Mouse (Mus musculus): ENCODE data around the gene Slc34a1. TPM values are rescaled to one million over a fixed set of nuclear protein-coding genes. Genes with fewer than 3 reads are reported as not detected.

Gene Slc34a1
- polyA plus RNA-seq, 1 experiment from 2014 or later: not detected

DNA sequence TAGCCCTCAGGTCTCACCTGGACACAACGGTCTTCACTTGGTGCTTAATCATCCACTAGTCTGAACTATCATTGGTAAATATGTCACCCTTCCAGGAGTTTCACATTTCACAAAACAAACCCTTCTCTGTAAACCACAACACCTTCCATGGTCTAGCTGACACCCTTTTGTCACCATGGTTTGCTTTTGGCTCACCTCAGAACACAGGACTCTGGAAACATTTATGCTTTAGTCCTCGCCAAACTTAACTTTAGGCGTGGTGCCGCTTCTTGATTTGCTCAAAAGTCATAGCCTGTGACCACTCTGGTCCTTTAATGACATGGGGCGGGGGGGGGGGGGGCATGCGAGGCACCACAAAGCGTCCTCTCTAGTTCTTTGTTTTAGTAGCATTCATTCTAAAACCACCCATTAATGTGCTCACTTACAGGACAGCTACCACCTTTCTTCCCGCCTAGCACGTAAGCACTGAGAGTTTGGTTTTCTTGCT lies 45.9 kb downstream of the Slc34a1 start:
- Histone ChIP-seq H3K27ac (replicated peaks; ENCODE audit: low read depth, low read length) (no peak overlapping the region), H3K4me2 (ENCODE audit: low read depth, severe bottlenecking) (peak overlapping the region; percentile 61), H3K9ac (ENCODE audit: low read length) (no peak overlapping the region), H3K9me3 (ENCODE audit: control insufficient read depth, low read length) (no peaks in the 10 kb centered on the region), H3K27me3 (ENCODE audit: control insufficient read depth, insufficient read depth, low read length) (no peaks in the 10 kb centered on the region), H3K4me1 (ENCODE audit: control insufficient read depth, insufficient read depth, low read length) (peaks cover 12% of the 10 kb centered on the region), H3K4me3 (ENCODE audit: low read depth, low read length) (peak overlapping the region; percentile 63), H3K36me3 (ENCODE audit: control insufficient read depth, insufficient read depth, low read length) (no peaks in the 10 kb centered on the region)
- ATAC-seq (ENCODE audit: insufficient number of reproducible peaks, low FRiP score, low TSS enrichment, low read depth) (no peak), DNase-seq (ENCODE audit: low spot score) (no peak)
- 52% methylated on average over 9 of the region's 9 CpGs for WGBS

DNA sequence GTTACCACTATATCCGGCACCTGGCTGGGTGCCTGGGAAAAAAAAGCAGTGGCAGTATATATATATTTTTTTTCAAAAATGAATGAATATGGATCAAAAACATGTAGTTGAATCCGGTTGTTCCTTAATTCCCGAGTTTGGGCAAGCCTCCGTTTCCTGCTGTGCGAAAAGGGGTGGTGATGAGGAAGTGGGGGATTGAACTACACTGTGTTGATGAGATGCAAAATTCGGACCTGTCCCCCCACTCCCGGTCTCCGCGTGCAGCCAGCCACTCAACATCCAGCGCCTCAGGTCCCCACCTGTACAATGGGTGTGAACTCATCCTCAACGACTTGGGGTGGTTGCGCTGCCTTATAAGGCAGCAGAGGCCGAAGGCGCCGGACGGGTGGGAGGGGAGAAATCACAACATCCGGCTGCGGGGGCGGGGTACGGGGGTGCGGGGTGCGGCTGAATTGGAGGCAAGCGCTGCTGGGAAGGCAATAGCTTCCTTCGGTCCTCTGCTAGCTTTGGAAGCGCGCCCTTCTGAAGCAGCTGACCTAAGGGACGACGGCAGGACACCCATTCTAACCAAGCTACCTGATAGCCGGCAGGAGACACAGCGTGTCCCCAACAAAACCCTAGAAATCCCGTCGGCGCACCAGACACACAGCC lies 46.4 kb downstream of the Slc34a1 start:
- Histone ChIP-seq H3K36me3 (ENCODE audit: control insufficient read depth, insufficient read depth, low read length) (0 out of 2 replicates have a peak, but pooled peaks cover 2% of the 10 kb centered on the region), H3K9ac (ENCODE audit: low read length) (peak overlapping the region; percentile 54), H3K4me2 (ENCODE audit: low read depth, severe bottlenecking) (peak overlapping the region; percentile 61), H3K4me3 (ENCODE audit: low read depth, low read length) (peak overlapping the region; percentile 63), H3K27ac (replicated peaks; ENCODE audit: low read depth, low read length) (peak overlapping the region; percentile 81), H3K27me3 (ENCODE audit: control insufficient read depth, insufficient read depth, low read length) (no peaks in the 10 kb centered on the region), H3K4me1 (ENCODE audit: control insufficient read depth, insufficient read depth, low read length) (peaks cover 12% of the 10 kb centered on the region), H3K9me3 (ENCODE audit: control insufficient read depth, low read length) (no peaks in the 10 kb centered on the region)
- ATAC-seq (ENCODE audit: insufficient number of reproducible peaks, low FRiP score, low TSS enrichment, low read depth): peak; percentile 53
- peak; percentile 84 for DNase-seq (ENCODE audit: low spot score)
- under 1% methylated on average over 33 of the region's 33 CpGs for WGBS

DNA sequence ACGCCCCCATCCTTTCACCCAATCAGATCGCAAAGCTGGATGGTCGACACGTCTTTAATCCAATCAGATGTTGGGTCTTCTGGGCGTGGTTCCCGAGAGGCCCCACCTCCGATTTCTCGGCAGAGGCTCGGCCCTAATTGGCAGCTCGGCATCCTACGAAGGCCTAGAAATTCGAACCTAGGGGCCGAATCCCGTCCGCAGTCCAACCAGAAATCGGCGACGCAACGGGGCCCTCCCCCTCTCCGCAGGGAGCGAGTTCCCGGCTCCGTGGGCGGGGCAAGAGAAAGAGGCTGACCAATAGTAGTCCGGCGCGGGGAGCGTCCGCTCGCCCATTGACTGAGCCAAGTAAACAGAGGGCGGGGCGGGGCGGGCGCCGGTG lies 46.9 kb downstream of the Slc34a1 start, which contains the start of gene Grk6:
Gene Grk6, plus strand, starts transcription at position 136 of the 379 bp plus-strand sequence.
- H3K9ac ChIP-seq (ENCODE audit: low read length): peak within 1 kb of the TSS; percentile 92
- no peaks in the 10 kb centered on the region for H3K27me3 ChIP-seq (ENCODE audit: control insufficient read depth, insufficient read depth, low read length)
- peak within 1 kb of the TSS; percentile 63 for H3K4me3 ChIP-seq (ENCODE audit: low read depth, low read length)
- WGBS: under 1% methylated on average over 23 of the region's 35 CpGs
- H3K9me3 ChIP-seq (ENCODE audit: control insufficient read depth, low read length): no peaks in the 10 kb centered on the region
- peak within 1 kb of the TSS; percentile 87 for H3K27ac ChIP-seq (replicated peaks; ENCODE audit: low read depth, low read length)
- DNase-seq (ENCODE audit: low spot score) (peak; percentile 98), ATAC-seq (ENCODE audit: insufficient number of reproducible peaks, low FRiP score, low TSS enrichment, low read depth) (peak; percentile 96)
- peak within 1 kb of the TSS; percentile 66 for H3K4me2 ChIP-seq (ENCODE audit: low read depth, severe bottlenecking)
- peaks cover 12% of the 10 kb centered on the region for H3K4me1 ChIP-seq (ENCODE audit: control insufficient read depth, insufficient read depth, low read length)
- 0 out of 2 replicates have a peak, but pooled peaks cover 4% of the 10 kb centered on the region for H3K36me3 ChIP-seq (ENCODE audit: control insufficient read depth, insufficient read depth, low read length)

DNA sequence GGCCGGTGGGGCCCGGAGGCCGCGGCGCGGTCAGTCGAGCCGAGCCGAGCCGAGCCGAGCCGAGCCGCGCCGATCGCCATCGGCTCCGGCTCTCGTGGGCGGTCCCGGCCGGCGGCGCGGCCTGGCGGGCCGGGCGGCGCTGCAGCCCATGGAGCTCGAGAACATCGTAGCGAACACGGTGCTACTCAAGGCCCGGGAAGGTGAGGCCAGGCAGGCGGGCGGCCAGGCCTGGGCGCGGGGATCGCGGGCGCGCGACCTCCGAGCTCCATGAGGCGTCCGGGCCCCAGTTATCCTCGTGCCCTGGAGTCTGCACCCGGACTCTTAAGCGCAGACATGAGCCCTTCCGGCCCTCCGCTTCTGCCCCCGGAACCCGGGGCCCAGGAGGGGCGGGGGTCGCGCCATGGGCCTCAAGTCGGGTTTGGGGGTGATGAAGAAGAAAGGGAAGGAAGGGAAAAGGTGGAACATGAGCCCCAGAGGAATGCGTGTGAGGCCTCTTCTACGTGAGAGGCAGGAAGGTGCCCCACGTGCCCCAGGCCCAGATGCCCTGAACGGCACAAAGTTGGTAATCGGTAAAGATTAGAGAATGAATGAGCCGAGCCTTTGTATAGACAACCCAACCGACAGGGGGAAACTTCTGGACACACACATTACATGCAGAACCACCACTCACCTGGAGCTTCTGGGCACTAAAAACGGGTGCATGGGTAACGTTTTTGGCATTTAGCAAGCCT lies 47.5 kb downstream of the Slc34a1 start:
- peaks cover 9% of the 10 kb centered on the region; the same call in 1 of the 2 replicates for H3K36me3 ChIP-seq (ENCODE audit: control insufficient read depth, insufficient read depth, low read length)
- DNase-seq (ENCODE audit: low spot score) (peak; percentile 70), ATAC-seq (ENCODE audit: insufficient number of reproducible peaks, low FRiP score, low TSS enrichment, low read depth) (no peak; the same call in 1 of the 2 replicates)
- under 1% methylated on average over 59 of the region's 66 CpGs for WGBS
- peak overlapping the region; percentile 92 for H3K9ac ChIP-seq (ENCODE audit: low read length)
- peak overlapping the region; percentile 66 for H3K4me2 ChIP-seq (ENCODE audit: low read depth, severe bottlenecking)
- peak overlapping the region; percentile 87 for H3K27ac ChIP-seq (replicated peaks; ENCODE audit: low read depth, low read length)
- H3K27me3 ChIP-seq (ENCODE audit: control insufficient read depth, insufficient read depth, low read length): no peaks in the 10 kb centered on the region
- no peaks in the 10 kb centered on the region for H3K9me3 ChIP-seq (ENCODE audit: control insufficient read depth, low read length)
- peak overlapping the region; percentile 63 for H3K4me3 ChIP-seq (ENCODE audit: low read depth, low read length)
- H3K4me1 ChIP-seq (ENCODE audit: control insufficient read depth, insufficient read depth, low read length): peaks cover 12% of the 10 kb centered on the region

DNA sequence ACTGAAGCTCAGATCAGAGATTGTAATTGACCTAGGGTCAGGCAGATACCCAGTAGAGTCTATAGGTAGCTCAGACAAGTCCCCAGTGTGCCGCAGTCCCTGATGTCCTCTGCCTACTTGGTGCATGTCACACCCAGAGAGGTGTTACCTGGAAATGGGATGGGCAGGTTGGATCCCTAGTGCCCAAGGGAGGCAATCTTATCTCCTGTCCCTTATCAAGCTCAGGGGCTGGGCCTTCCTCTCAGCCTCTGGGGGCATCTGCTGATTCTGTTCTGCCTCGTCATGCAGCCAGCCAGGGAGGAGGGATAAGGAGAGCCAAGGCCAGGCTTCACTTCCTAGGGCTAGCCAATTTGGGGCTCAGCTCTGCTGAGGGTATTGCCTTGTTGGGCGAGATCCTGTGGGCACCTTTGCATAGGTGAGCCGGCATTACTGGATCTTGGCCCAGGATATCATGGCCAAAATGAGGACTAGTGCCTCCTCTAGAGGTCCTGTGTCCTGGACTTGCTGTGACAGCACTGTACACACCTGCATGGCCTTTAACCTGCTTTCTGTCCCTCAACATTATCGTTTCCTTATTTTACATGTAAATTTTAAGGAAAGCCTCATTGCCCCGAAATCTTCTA lies 48.6 kb downstream of the Slc34a1 start:
- 88% methylated on average over 6 of the region's 6 CpGs for WGBS
- ATAC-seq (ENCODE audit: insufficient number of reproducible peaks, low FRiP score, low TSS enrichment, low read depth): no peak
- no peak for DNase-seq (ENCODE audit: low spot score)
- H3K27ac ChIP-seq (replicated peaks; ENCODE audit: low read depth, low read length): no peak overlapping the region
- peak overlapping the region; percentile 66 for H3K4me2 ChIP-seq (ENCODE audit: low read depth, severe bottlenecking)
- peak overlapping the region; percentile 92; the same call in 1 of the 2 replicates for H3K9ac ChIP-seq (ENCODE audit: low read length)
- peaks cover 13% of the 10 kb centered on the region for H3K36me3 ChIP-seq (ENCODE audit: control insufficient read depth, insufficient read depth, low read length)
- H3K4me3 ChIP-seq (ENCODE audit: low read depth, low read length): peak overlapping the region; percentile 63
- peaks cover 12% of the 10 kb centered on the region for H3K4me1 ChIP-seq (ENCODE audit: control insufficient read depth, insufficient read depth, low read length)
- H3K9me3 ChIP-seq (ENCODE audit: control insufficient read depth, low read length): no peaks in the 10 kb centered on the region
- H3K27me3 ChIP-seq (ENCODE audit: control insufficient read depth, insufficient read depth, low read length): no peaks in the 10 kb centered on the region

DNA sequence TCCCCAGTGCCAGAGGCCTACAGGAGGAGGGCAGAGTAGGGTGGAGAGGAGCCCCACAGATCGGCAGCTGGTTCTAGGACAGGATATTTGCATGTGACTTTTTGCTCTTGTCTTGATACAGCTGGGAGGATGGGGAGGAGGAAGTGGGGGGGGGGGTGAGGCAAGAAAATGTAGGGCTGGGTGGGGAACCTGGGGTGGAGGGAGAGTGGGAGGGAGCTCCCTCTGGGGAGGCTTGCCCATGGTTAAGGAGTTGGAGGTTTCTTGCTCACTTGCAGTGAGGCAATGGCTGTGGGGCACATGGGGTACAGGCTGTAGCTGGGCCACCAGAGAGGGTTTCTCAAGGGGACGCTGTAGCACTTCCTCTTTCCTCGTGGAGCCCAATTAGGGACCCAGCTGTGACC lies 49.6 kb downstream of the Slc34a1 start:
- ATAC-seq (ENCODE audit: insufficient number of reproducible peaks, low FRiP score, low TSS enrichment, low read depth): no peak
- Histone ChIP-seq H3K4me3 (ENCODE audit: low read depth, low read length) (no peak overlapping the region), H3K36me3 (ENCODE audit: control insufficient read depth, insufficient read depth, low read length) (peaks cover 22% of the 10 kb centered on the region), H3K4me2 (ENCODE audit: low read depth, severe bottlenecking) (no peak overlapping the region), H3K9ac (ENCODE audit: low read length) (no peak overlapping the region), H3K4me1 (ENCODE audit: control insufficient read depth, insufficient read depth, low read length) (peaks cover 12% of the 10 kb centered on the region), H3K27me3 (ENCODE audit: control insufficient read depth, insufficient read depth, low read length) (no peaks in the 10 kb centered on the region), H3K9me3 (ENCODE audit: control insufficient read depth, low read length) (no peaks in the 10 kb centered on the region), H3K27ac (replicated peaks; ENCODE audit: low read depth, low read length) (no peak overlapping the region)
- no peak for DNase-seq (ENCODE audit: low spot score)
- WGBS: 62% methylated on average over 3 of the region's 3 CpGs

DNA sequence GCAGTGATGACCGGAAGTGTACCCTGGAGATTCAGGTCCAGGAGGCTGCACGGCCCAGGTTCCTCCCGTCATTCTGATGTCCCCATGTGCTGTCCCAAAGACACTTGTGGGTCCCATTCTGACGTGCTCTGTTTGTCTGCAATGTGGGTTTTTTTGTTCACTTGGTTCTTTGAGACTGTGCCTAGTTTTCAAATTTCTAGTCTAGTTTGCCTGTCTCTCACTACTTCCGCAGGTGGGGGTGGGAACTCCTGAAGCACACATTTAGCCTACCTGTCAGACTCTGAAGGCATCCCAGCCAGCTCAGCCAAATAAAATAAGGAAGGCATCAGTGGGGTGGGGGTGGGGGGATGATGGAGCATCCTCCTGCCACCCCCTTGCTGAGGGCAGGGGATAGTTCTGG lies 50.1 kb downstream of the Slc34a1 start:
- no peak overlapping the region for H3K27ac ChIP-seq (replicated peaks; ENCODE audit: low read depth, low read length)
- H3K9me3 ChIP-seq (ENCODE audit: control insufficient read depth, low read length): no peaks in the 10 kb centered on the region
- ATAC-seq (ENCODE audit: insufficient number of reproducible peaks, low FRiP score, low TSS enrichment, low read depth) (no peak), DNase-seq (ENCODE audit: low spot score) (no peak)
- peaks cover 12% of the 10 kb centered on the region for H3K4me1 ChIP-seq (ENCODE audit: control insufficient read depth, insufficient read depth, low read length)
- no peak overlapping the region for H3K4me2 ChIP-seq (ENCODE audit: low read depth, severe bottlenecking)
- H3K36me3 ChIP-seq (ENCODE audit: control insufficient read depth, insufficient read depth, low read length): peaks cover 25% of the 10 kb centered on the region
- H3K9ac ChIP-seq (ENCODE audit: low read length): no peak overlapping the region
- WGBS: 96% methylated on average over 5 of the region's 5 CpGs
- H3K27me3 ChIP-seq (ENCODE audit: control insufficient read depth, insufficient read depth, low read length): no peaks in the 10 kb centered on the region
- H3K4me3 ChIP-seq (ENCODE audit: low read depth, low read length): no peak overlapping the region

DNA sequence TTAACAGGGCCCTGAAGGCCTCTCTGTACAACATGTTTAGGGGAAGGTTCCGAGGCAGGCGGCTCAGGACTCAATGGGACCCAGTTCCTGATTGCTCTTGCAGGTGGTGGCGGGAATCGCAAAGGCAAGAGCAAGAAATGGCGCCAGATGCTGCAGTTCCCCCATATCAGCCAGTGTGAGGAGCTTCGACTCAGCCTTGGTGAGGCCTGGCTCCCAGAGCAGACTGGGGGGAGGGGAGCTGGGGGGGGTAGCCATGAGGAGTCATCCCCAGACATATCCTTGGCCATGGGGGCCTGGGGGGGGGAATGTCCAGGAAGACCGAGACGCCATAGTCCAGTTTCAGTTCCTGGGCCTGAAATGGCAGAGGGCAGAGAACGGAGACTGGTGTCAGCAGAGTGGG lies 51.2 kb downstream of the Slc34a1 start:
- H3K9ac ChIP-seq (ENCODE audit: low read length): no peak overlapping the region
- H3K4me2 ChIP-seq (ENCODE audit: low read depth, severe bottlenecking): 0 out of 2 replicates have a peak overlapping the region, but pooled peaks have one; percentile 4
- H3K9me3 ChIP-seq (ENCODE audit: control insufficient read depth, low read length): no peaks in the 10 kb centered on the region
- DNase-seq (ENCODE audit: low spot score): no peak
- peaks cover 9% of the 10 kb centered on the region for H3K4me1 ChIP-seq (ENCODE audit: control insufficient read depth, insufficient read depth, low read length)
- H3K27me3 ChIP-seq (ENCODE audit: control insufficient read depth, insufficient read depth, low read length): no peaks in the 10 kb centered on the region
- H3K27ac ChIP-seq (replicated peaks; ENCODE audit: low read depth, low read length): no peak overlapping the region
- peaks cover 30% of the 10 kb centered on the region for H3K36me3 ChIP-seq (ENCODE audit: control insufficient read depth, insufficient read depth, low read length)
- H3K4me3 ChIP-seq (ENCODE audit: low read depth, low read length): no peak overlapping the region
- ATAC-seq (ENCODE audit: insufficient number of reproducible peaks, low FRiP score, low TSS enrichment, low read depth): no peak
- WGBS: 95% methylated on average over 9 of the region's 9 CpGs

All from limb, embryonic 11.5 days (tissue).